Comparison of ENCODE assay signal across 8 mouse cellular contexts in the genomic region with DNA sequence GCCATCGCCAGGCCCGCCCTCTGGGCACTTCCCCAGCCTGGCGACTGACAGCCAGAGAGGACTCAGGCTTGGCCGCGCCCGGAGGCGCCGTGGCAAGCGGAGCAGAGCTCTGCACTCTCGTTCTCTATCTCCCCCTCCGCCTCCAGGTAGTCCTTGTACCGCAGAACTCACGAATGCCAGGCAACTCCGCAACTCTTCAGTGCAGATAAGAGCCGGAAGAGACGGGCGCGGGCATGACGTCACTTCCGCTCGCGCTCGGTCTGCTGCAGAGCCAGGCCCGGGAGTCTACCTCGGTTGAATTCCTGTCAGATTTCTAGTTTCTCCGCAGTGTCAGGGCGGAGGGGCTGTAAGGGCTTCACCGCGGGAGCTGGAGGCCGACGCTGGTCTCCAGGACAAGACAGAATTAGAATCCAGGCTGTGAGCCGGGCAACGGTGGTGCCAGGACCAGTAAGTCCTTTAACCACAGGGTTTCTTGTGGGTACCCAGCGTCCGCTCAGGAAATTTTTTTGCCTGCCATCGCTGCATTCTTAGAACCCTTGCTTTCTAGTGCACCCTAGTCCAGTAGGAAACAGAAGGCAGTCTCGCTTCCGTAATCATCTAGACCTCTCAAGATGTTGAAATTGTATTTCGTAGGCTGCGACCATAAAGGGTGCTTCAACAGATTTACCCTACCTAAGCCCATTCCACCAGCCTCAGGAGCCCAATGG. TPM values are rescaled to one million over a fixed set of nuclear protein-coding genes. Genes with fewer than 3 reads are reported as not detected.
DNase-seq lines count a peak whose midpoint lies in the region; ATAC-seq lines count a peak whose summit lies in the region.

TSS of gene Zfp426 (minus strand) at position 220 of the 707 bp plus-strand sequence.

- peak within 1 kb of the TSS; percentile 95 for H3K9ac ChIP-seq in hindbrain, embryonic 11.5 days (ENCODE audit: low read depth, low read length)

- DNase-seq in MEL-GATA-1-ER (ENCODE audit: extremely low read depth, low read depth): peak; percentile 92
- DNase-seq in cerebellum, adult 8-10 months: peak; percentile 82
- peak; percentile 95 for DNase-seq in hindbrain, embryonic 11.5 days (ENCODE audit: low spot score)
- DNase-seq in layer of hippocampus, postnatal 10 days (ENCODE audit: low spot score in 2 of 2): peak; percentile 79 to 86
- peak; percentile 85 for DNase-seq in lung, postnatal 10 days
- peak; percentile 82 for DNase-seq in ovary, postnatal 36 days (ENCODE audit: low spot score)
- DNase-seq in thymus, postnatal 25 days: peak; percentile 87

- peak within 1 kb of the TSS; percentile 86 for H3K27ac ChIP-seq in hindbrain, embryonic 11.5 days (ENCODE audit: low read depth, low read length)

- peak; percentile 97 for ATAC-seq in frontal cortex, adult (ENCODE audit: low TSS enrichment)
- peak; percentile 97 for ATAC-seq in hindbrain, embryonic 11.5 days (ENCODE audit: low FRiP score)

- H3K4me3 ChIP-seq in hindbrain, embryonic 11.5 days (ENCODE audit: low read depth, low read length): peak within 1 kb of the TSS; percentile 92

- peak within 1 kb of the TSS; percentile 66 for H3K4me2 ChIP-seq in hindbrain, embryonic 11.5 days (replicated peaks; ENCODE audit: low read depth, low read length)

- 2% methylated on average over 40 of the region's 40 CpGs for WGBS in hindbrain, embryonic 11.5 days

- 0 out of 2 replicates have a peak, but pooled peaks cover 2% of the 10 kb centered on the region for H3K36me3 ChIP-seq in hindbrain, embryonic 11.5 days (ENCODE audit: control insufficient read depth, insufficient read depth, low read length)

- H3K4me1 ChIP-seq in hindbrain, embryonic 11.5 days (replicated peaks; ENCODE audit: control insufficient read depth, insufficient read depth, low read length): no peaks in the 10 kb centered on the region

- H3K27me3 ChIP-seq in hindbrain, embryonic 11.5 days (ENCODE audit: control insufficient read depth, insufficient read depth, low read length): no peaks in the 10 kb centered on the region

- H3K9me3 ChIP-seq in hindbrain, embryonic 11.5 days (ENCODE audit: control insufficient read depth, low read length): no peaks in the 10 kb centered on the region

RNA-seq across cellular contexts. Expression of gene Zfp426, which starts in this region (rescaled TPM):
- polyA plus RNA-seq in hindbrain, embryonic 11.5 days (2014; fragmentation: Nextera tagmentation; extraction: Ambion mirVana): 32.7 and 35.2 TPM in 2 replicates
- 10 to 100 TPM; 34.1 to 36.8 TPM for total RNA-seq in layer of hippocampus, postnatal 10 days (2021)

Comparison
In these comparisons a context has a peak if more than half of its experiments do, and no peak if none do; other contexts are left out.
1. Peak in every context shown above with its lines: DNase-seq, ATAC-seq, H3K4me3 ChIP-seq and H3K27ac ChIP-seq.